Mouse (Mus musculus) cerebellum, adult 2 months (tissue): Measurements from ENCODE around the gene Ostf1.

Source experiments
- CTCF ChIP-seq: fragments of 200-500 bp; IDR thresholded peaks from 2 replicates; pipeline ENCODE4 v1.5.1; 2011; ENCODE audit warnings: low read depth, mild to moderate bottlenecking, control low read depth, low read length, moderate library complexity, borderline replicate concordance; ENCODE audit not compliant: insufficient read depth
- POLR2A ChIP-seq: fragments of 200-500 bp; IDR thresholded peaks from 2 replicates; pipeline ENCODE4 v1.6.1; 2011; ENCODE audit warnings: low read length, control low read depth, borderline replicate concordance; ENCODE audit not compliant: insufficient read depth

DNA sequence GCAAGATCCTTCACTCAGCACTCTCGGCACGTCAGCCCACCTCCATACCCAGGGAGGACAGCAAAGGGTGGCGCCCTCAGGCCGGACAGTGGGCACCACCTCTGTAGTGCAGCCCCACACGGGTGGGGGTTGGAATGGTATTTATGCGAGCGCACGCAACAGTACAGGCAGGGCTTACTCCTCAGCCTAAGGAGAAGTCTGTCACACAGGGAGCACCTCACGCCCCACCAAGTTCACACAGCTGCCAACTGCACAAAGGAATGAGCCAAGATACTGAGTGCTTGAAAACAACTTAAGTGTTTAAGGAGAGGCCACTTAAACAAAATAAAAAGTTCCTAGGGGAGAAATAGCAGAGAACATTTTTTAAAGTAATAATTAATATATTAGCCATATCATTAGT is 44.5 kb downstream of the Ostf1 start:
- TF ChIP-seq CTCF (no peak), POLR2A (no peak)
